Mouse (Mus musculus) neutrophil, adult 5-6 weeks (primary cell): ENCODE data around the gene Rasl11b. TPM values are rescaled to one million over a fixed set of nuclear protein-coding genes. Genes with fewer than 3 reads are reported as not detected.

Experiments
- ATAC-seq: fragments of 151-379, 151-347 bp; 2 replicates; pipeline ENCODE4 v1.8.0; 2017; ENCODE audit warnings: mild to moderate bottlenecking, moderate TSS enrichment; ENCODE audit not compliant: insufficient number of reproducible peaks, poor library complexity, low FRiP score, severe bottlenecking; ENCODE audit errors: extremely low read depth
- total RNA-seq: library from RNA; stranded (forward); fragments of 200-1000 nt; gene quantifications from 2 replicates; pipeline ENCODE4 v1.2.3, GENCODE M21; 2017

Gene Rasl11b
- total RNA-seq, 1 experiment from 2014 or later = 1.2 TPM

GRCm38 (mm10) chr5:74205509-74205908, 10.4 kb downstream of the Rasl11b start:
- no peak for ATAC-seq

GRCm38 (mm10) chr5:74206038-74206437, 11.0 kb downstream of the Rasl11b start:
- ATAC-seq = no peak

- no peak for ATAC-seq
Measured at GRCm38 (mm10) chr5:74206649-74207048, 11.6 kb downstream of the Rasl11b start.

GRCm38 (mm10) chr5:74207209-74207608, 12.1 kb downstream of the Rasl11b start:
- no peak for ATAC-seq

GRCm38 (mm10) chr5:74208438-74208837, 13.4 kb downstream of the Rasl11b start:
- ATAC-seq = no peak

DNA sequence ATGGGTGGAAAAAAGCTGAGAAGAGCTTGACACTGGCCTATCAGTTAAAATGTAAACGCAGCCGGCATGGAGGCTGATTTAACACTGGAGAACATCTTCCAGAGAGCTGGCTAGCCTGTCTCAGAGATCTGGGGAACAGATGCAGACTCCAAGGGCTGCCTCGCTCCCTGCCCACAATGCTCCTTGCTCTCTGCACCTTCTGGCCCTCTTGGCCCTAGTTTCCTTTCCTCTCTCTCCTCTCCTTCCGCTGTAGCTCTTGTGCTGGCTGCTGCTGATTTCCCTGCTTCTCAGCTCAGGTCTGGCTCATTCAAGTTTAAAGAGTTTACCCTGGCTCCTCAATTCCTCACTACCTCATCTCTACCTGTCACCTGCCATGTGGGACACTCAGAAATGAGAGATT, 14.6 kb downstream of the Rasl11b start:
- no peak for ATAC-seq

DNA sequence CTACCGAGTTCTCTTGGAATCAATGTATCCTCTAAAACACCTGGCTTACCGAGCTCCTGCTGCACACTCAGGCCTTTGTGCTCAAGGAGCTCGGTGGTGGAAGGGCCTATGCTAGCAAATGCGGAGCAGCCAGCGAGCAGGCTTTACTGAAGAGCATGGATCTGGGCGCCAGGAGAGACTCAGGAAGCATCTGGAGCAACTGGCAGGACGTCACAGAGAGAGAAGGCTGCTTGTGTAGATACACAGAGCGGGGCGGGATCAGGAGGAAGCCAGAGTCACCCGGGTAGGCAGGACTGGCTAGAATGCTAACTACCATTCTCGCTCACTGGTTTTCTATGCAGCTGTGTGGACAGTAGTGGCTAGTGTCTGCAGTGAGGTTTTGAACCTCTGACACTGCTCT, 16.3 kb downstream of the Rasl11b start:
- no peak for ATAC-seq

DNA sequence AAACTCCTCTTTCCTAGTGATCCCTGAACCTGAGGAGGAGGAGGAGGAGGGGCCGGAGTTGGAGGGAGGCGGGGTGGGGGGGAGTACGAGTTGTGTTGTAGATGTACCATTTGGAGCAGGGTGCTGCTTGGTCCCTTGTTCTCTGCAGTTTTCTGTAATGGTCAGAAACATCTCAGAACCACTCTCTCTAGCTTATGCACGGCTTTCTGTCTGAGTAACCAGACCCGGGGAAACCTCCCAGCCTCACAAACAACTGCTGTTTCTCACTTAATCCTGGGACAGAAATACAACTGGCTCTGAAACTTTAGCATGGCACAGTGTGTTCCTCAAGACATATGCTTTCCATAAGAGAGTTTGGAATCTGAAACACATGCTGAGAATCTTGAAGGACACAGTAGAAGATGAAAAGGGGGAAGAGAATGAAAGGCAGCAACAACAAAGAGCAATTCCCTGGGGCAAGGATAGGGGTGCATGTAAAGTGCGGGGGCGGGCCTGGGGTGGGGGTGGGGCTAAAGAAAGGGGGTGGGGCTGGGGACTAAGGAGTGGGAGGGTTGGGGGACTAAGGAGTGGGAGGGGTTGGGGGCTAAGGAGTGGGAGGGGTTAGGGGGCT, 19.5 kb downstream of the Rasl11b start:
- ATAC-seq = no peak

DNA sequence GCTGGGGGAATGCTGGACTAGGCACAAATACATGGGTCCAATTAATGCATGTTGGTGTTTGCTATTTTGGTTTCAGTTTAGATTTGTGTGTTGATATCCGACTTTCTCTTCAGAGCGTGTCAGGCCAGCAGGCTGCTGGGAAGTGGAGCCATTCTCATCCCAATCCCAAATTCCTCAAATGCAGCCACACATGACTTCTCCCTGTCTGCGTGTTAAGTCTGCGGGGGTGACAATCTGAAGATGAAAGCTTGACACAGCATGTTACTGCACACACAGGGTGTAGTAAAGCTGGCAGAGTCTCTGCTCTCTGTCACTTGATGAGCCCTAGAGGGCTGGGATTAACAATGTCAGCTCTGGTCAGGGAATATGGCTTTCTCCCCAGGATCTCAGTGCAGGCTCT, 20.0 kb downstream of the Rasl11b start:
- no peak for ATAC-seq

DNA sequence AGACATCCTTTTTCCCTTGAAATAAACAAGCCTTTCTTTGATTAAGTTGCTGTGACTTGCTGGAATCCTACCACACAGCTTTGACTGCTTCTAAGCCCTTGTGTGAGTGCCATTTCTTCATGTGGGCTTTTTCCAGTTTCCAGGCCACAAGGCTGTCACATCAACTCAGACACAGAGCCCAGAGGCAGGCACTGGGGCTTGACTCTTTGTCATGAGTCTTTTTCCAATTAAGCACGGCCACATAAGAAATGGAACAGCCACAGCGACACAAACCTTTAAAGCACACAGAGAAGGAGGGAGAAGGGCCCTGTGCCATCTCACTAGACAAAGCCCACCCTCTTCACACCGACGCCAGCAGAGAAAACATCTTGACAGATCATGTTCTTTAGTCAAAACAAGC, 23.4 kb downstream of the Rasl11b start:
- ATAC-seq = no peak

DNA sequence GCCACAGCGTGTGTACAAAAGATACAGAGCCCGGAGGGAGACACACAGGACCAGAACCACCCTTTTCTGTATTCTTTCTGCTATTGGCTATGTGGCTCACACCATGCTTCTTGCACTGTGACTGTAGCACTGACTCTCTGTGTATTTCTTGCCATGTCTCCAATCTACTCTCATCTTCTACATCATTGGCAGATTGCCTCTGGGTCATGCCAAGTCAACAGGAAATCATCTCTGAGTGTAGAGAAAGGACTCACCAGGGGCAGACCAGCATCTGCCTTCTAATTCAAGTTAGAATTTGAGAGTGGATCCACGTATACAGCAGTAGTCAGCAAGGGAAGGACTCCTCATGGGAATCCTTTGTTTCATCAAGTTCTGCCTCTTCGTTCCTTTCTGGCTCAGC, 27.5 kb downstream of the Rasl11b start:
- no peak for ATAC-seq

DNA sequence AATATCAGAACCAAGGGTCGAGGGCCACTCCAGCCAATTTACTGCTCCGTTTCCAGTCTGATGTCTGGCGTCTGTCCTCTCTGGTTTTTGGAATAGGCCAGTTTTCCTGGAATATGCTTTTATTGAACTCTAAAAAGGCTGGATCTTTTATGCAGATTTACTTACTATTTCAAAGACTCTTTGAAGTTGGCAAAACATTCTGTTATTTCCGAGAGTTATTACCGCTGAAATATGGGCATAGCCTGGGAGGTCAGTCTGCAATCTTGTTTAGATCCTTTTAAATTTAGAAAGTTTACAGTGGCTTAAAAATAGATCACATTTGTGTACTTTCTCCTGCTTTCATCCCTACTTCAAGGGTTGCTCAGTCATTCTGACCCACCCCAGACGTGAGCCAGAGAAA, 29.4 kb downstream of the Rasl11b start:
- ATAC-seq = no peak

DNA sequence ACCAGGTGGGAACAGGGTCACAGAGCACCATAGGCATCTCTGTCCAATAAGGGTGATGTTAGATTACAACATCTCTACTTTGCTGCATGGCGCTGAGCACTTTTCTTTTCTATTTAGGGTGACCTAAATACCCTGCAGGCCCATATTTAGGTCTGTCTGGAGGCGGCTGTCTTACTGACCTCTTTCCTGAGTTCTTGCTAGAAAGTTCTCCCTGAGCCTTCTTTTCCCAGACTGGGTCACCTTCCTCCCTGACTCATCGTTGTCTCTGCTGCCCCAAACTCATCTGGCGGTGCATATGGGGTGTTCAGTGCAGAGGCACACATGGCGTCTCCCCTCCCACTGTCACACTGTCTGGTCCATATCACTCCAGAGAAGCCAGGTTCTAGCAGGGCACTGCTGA, 31.1 kb downstream of the Rasl11b start:
- no peak for ATAC-seq

DNA sequence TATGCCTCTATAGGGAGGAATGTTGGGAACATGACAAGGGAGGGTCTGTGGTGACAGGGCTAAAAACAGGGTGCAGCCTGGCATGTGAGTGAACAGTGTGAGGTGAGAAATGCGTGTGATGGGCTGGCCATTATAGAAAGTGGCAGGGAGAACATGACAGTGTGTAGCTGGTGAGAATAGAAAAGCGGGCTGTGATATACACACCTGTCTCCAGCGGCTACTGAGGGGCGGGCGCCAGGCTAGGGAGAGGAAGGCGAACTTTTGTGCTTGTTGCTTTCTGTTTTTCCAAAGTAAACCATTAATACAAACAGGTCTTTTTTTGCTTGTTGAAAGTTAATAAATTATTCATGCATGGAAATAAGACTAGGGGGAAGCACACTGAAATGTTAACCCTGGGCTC, 32.3 kb downstream of the Rasl11b start:
- no peak for ATAC-seq

DNA sequence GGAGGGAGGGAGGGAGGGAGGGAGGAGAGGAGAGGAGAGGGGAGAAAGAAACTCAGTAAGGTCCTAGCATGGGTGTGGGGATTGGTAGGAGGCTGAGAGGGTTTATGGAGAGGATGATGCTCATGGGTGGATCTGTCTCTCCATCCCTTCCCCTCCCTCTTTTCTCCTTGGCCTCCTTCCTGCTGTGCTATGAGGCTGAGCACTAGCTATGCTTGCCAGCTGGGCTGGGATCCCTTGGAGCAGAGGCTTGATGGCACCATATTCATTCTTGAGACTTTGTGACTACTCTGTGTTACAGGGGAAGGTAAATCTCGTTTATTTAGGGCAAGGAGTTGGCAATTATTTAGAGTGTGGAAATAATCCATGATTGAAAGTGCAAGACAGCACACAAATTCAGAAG, 33.9 kb downstream of the Rasl11b start:
- no peak for ATAC-seq

DNA sequence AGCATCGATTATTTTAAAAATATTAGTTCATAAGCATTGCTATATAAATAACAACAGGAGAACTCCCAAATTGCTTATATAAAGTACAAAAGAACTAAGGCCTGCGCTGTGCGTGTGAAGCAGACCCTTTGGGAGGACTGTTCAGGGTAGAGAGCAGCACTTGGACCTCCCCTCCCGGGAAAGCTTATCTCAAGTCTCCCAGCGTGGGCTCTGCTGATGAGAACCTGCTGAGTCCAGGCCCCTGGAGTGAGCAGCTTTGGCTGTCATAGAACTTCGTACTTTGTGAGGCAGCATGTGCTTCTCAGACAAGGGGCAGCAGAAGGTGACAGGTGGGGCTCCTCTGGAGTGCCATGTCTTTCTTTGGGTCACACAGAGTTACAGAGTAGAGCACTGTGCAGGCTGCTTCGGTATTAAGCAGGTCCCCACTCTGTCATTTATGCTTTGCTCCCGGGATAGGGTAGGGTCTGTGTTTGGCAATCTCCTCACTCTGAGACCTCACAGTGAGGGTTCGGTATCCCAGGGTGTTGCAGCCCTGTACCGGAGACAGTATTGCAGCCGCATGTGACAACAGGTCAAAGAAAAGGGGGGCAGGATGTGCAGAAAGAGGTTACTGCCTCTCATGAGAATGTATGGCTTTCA, 34.8 kb downstream of the Rasl11b start:
- no peak for ATAC-seq

DNA sequence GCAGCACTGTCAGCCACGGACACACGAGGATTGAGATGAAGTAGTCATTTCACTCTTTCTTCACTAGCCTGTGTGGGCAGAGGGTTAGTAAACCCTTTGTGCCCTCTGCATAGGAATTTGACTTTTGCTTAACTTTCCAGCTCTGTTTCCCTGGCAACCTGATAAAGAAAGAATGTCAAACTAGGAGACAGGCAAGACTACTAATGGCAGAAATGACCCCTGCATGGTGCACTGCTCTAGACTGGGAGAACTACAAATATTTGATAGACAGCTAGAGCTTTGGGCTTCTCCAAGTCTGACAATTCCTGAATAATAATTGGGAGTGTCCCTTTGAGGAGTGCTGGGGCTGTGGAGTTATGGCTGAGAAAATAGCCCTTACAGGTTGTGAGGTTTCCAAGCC, 35.4 kb downstream of the Rasl11b start:
- no peak for ATAC-seq

- no peak for ATAC-seq
Measured at GRCm38 (mm10) chr5:74233808-74234207, 38.7 kb downstream of the Rasl11b start.

GRCm38 (mm10) chr5:74239369-74239768, 44.3 kb downstream of the Rasl11b start:
- ATAC-seq = no peak

- ATAC-seq = no peak
Measured at GRCm38 (mm10) chr5:74240298-74240697, 45.2 kb downstream of the Rasl11b start.
